Mouse (Mus musculus): ENCODE measurements around the gene Pitpna. TPM values are rescaled to one million over a fixed set of nuclear protein-coding genes. Genes with fewer than 3 reads are reported as not detected.
"Not testable (repeated sequence)": the region's sequence is repeated elsewhere in the genome, so short reads cannot be mapped to it uniquely, and the experiment has no call there.

Gene Pitpna
- 100 to 1,000 TPM; 108 to 115 TPM for total RNA-seq (2021)

DNA sequence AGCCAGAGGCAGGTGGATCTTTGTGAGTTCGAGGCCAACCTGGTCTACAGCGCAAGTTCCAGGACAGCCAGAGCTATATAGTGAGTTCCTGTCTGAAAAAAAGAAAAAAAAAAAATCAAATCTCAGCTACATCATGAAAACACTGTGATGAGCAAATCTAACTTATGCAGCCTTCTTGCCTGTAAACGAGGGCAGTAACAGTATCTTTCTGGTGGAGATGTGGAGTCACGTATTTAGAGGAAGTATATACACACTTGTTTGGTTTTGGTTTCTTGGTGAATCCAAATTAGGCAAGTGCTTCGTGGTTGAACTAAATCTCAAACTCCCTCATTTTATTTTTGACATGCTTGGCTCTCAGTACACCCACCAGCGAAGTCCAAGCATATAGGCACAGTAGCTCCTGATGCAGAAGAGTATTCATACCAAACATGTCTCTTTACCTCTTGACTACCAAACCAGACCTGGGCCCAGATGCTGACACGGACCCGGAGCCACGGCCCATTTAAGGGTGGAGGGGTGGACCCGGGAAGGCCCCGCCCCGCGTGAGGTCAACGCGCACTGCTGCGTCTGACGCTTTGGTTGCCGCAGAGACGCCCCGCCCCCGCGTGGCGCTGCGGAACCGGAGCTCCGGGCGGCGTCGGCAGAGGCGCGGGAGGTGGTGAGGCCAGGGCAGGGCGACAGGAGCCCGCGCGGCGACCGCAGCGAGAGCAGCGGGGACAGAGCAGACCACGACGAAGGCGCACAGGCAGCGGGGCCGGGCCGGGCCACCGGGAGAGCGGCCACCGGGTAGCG lies at the start of gene Pitpna:
Gene Pitpna (plus strand): TSS at position 605 of the 792 bp plus-strand sequence.
- peak; percentile 93 for DNase-seq (ENCODE audit: low spot score)
- intact Hi-C loops (cut with DNase I), result loop anchor here (2.0 kb wide), 1 partner anchor 41 kb away; no protein-coding TSS in a partner anchor

DNA sequence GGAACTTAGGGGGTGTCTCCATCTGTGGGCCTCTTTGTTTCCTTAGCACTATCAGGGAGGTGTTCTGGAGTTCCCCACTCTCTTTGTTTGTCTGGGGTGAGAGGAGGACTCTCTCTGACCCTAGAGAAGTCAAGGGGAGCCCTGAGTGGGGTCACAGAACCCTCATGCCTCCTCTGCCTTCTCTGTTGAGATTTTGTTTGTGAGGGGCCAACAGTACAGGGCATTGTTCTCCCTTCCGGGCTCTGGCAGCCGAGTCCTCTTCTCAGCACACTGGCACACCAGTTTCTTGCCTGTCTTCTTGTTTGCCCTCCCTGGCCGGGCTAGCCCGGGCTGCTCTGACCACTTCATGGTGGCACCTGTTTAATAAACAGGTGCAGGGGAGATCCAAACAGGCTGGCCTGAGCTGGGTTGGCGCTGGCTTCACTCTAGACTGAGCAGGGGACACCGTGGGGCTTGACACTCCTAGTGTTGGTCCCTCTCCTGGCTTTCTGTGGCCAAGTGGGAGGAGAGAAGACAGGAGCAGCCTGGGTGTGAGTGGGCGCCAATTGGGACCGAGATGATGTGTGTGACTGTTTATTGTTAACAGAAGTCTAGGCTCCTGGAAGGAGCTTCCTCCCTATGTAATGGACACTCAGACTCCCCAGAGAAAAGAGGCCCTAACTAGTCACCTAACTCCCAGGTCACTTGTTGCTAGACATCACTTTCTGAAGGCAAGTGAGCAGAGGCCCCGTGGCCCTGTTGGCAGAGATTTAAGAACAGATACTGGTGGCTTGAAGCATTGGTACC lies 49.5 kb upstream of the Pitpna start:
- intact Hi-C loops (cut with DNase I), result no loop called here
- no peak for DNase-seq (ENCODE audit: low spot score)

DNA sequence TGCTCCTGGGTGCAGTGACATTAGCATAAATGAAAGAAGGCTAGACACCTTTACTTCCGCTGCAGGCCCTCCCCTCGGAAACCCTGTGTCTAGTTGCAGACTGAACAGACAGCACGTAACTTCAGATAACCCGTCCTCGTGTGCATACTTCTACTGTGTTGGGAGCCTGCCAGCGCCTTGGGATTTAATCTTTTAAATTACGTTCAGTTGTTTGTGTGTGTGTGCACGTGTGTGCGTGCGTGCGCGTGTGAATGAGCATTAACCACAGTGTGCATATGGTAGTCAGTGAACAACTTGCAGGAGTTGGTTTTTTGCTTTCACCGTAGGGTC lies 49.0 kb upstream of the Pitpna start:
- intact Hi-C loops (cut with DNase I), result no loop called here
- no peak for DNase-seq (ENCODE audit: low spot score)

DNA sequence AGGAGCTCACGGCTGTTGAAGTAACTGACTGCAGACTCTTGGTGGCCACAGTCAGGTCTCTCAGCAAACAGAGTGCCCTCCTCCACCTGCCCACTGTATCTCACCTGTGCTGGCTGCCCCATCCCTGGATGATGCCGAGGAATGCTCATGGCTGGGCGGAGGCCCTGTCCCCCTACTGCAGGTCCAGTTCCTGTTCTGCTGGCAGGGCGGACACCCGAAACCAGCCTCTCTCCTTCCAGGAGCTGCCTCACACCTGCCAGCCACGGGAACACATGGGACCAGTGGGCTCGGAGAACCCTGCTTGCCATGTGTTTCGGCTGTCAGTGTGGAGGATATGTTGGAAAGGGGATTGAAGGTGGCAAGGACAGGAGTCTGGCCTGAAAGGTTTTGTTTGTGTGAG lies 47.7 kb upstream of the Pitpna start:
- intact Hi-C loops (cut with DNase I), result no loop called here
- no peak for DNase-seq (ENCODE audit: low spot score)

DNA sequence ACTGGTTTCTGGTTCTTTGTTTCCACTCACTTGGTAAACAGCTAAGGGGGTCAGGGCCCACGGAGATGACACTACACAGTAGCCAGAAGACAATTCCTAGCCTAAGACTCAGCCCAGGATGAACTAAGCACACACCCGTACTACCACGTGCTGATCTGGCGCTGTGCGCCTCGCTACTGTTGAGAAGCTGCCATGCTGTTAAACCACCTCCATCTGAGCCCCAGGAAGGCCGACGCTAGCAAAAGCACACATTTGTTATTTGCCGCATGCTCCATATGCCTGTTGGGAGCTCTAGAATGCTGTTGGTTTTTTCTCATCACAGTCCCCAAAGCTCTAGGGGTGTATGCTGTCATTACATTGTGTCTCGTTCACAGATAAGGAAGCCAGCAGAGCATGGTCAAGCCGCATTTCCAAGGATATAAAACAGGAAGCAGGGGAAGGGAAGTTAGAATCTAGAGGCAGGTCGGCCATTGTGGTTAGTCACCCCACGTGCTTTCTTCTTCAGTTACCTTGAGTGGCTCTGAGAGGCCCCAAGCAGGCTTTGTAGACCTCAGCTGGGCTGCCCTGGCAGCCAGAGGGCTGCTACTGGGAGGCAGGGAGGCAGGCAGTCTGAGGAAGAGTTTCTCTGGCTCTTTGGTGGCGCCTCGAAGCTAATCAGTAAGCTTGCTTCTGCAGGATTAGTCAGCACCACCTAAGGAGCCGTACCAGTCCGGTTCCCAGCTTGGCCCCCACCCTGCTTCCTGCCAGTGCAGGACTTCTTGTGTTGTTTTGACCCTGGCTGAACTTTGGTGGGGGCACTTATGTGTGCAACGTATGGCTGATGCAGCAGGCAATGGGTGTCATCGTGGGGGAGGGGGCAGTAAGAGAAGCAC lies 47.0 kb upstream of the Pitpna start:
- intact Hi-C loops (cut with DNase I), result no loop called here
- no peak for DNase-seq (ENCODE audit: low spot score)

DNA sequence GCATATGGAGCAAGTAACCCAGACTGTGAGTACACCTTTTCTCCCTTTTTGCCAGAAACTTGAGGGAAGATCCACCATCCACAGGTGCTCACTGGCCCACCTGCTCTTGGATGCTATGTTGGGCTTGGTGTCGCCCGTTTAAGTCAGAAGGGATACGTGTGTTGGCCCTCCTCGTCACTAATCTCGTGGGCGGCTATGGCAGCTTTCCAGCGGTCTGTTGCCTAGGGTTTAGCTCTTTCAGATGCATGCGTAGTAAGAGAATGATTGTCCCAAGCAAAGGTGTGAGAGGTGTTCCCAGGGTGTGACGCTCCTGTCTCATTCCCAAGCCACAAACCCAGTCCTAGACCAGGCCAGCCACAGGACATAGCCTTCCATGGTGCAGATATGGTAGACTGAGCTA lies 43.2 kb upstream of the Pitpna start:
- intact Hi-C loops (cut with DNase I), result no loop called here
- DNase-seq (ENCODE audit: low spot score), result no peak

DNA sequence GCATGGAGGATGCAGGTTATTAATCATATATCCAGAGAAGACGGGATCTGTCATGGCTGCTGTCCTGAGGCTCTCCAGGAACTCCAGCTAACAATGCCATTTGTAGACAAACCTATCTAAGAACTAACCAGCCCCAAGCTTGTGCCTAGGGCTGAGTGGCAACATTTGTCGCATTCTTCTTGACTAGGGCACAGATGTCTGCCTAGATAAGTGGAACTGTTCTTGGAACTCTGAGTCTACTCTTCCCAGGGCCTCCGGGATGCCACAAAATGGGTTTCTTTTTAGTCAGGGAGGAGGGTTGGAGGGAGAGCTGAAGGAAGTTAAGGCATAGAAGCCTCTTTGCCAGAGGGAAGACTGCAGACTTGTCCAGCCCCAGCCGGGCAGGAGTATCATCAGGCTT lies 41.8 kb upstream of the Pitpna start:
- intact Hi-C loops (cut with DNase I), result no loop called here
- no peak for DNase-seq (ENCODE audit: low spot score)

DNA sequence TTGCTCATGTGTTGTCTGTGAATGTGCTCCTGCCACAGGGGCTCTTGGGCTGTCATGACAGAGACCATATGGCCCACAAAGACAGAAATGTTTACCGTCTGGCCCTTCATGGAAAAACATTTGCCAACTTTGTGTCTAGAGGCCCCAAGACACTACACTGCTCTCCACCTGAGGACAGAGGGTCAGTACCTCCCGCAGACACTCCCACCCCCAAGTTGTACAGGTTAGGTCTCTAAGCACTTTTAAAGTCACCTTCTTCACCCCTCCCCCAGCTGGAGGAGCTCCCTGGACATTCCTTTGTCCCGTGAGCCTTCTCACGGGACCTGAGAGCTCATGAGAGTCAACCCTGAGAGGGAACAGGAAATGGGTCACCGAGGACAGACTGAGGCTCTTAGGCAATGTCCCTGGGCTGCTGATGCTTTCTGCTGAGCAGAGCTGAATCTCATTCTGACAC lies 38.2 kb upstream of the Pitpna start:
- intact Hi-C loops (cut with DNase I), result loop anchor here (2.0 kb wide), 1 partner anchor 15 kb away; no protein-coding TSS in a partner anchor
- no peak for DNase-seq (ENCODE audit: low spot score)

DNA sequence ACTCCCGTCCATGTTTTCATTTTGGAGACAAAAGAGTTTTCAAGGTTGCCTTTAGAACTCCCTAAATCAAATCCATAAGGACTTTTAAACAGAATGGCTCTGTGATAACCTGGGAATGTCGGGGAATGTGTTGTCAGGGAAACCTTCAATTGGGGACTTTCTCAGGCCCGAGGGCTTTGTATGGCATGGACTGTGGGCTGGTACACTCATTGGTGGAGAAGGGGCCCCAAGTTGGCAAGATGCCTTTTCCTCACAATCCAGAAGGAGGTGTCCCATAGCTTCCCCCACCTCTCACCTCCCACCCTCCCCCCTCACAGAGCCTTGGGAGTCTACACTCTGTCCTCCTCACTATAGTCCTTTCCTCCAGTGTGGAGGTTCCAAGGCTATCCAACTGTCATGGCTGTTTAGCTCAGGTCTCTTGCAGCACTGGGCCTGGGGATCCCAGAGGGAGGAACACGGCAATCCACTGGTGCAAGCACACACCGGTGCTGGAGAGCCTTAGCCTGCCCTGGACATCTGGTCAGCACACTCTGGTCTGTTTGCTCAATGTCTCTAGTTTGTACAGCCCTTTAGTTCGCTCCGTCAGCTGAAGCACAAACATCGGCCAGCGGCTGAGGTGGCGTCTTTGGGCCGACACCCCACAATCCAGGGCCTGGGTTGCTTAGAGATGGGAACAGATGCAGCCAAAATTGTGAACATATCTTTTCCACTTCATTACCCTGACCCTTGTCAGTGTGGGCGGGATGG lies 37.5 kb upstream of the Pitpna start:
- intact Hi-C loops (cut with DNase I), result no loop called here
- DNase-seq (ENCODE audit: low spot score), result peak; percentile 55

DNA sequence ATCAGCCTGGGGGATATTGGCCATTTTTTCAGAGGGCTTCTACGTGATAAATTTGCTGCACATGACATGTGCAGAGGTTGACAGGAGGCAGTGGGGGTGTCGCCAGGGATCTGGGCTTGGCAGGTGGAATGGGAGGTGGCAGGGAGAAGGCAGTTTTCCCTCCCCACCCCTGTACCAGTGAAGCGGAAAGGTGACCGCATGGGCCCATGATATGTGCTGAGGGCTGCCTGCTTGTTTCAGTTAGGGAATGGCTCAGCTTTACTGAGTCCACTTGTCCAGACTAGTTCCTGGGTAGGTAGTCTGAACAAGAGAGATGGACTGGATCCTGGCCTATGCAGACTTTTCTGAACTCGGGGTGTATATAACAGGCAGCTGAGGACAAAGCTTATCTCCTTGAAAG lies 36.6 kb upstream of the Pitpna start:
- intact Hi-C loops (cut with DNase I), result no loop called here
- no peak for DNase-seq (ENCODE audit: low spot score)

DNA sequence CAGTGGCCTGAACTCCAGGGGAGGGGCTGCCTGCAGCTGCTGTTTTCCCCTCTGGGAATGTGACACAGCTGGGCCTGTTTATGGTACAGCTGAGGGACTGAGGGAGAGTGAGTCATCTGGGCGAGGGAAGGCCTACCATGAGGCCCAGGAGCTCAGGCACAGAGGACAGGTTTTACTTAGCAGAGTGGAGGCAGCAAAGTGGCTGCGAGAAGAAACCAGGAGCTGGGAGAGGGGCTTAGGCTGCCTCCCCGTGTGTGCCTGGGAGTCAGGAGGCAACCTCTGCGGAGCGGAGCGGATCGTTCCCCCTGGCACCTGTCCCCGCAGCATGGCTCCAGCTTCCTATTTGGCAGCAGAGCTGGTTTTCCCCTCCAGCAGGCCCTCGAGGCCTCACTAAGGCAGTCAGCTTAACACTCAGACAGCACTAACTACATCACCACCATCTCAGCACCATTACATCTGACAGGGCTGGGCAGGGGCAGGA lies 35.9 kb upstream of the Pitpna start:
- intact Hi-C loops (cut with DNase I), result no loop called here
- DNase-seq (ENCODE audit: low spot score), result peak; percentile 67

DNA sequence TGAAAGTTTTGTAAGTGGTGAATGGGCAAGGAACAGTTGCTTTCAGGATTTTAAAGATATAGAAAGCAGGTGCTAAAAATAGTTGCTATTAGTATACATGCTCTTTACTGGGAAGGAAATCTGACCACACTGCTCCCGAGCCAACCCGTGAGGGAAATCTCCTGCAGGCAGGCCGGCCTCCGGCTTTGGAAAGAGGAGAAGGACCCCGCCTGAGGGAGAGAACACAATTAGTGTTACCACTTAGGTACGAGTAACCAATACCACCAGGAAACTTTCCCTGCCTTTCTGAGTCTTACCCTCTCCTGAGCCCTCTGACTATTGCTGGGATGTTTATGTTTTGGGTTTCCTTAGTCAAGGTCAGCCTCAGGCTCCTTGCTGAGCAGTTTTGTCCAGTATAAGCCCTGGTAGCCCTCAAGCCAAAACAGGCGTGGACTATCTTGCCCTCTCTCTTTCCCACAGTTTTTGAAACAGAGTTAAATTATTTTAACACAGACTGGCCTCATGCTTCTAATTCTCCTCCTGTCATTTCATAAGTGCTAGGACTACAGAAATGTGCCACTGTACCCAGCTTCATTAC lies 34.9 kb upstream of the Pitpna start:
- intact Hi-C loops (cut with DNase I), result no loop called here
- no peak for DNase-seq (ENCODE audit: low spot score)

DNA sequence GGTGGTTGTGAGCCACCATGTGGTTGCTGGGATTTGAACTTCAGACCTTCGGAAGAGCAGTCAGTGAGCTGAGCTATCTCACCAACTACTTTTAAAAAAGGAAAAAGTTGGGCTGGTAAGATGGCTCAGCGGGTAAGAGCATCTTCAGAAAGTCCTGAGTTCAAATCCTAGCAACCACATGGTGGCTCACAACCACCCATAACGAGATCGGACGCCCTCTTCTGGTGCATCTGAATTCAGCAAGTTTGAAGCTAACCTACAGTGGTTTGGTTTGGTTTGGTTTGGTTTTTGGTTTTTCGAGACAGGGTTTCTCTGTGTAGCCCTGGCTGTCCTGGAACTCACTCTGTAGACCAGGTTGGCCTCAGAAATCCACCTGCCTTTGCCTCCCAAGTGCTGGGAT lies 31.9 kb upstream of the Pitpna start:
- DNase-seq (ENCODE audit: low spot score); intact Hi-C loops (cut with DNase I): not testable (repeated sequence)

DNA sequence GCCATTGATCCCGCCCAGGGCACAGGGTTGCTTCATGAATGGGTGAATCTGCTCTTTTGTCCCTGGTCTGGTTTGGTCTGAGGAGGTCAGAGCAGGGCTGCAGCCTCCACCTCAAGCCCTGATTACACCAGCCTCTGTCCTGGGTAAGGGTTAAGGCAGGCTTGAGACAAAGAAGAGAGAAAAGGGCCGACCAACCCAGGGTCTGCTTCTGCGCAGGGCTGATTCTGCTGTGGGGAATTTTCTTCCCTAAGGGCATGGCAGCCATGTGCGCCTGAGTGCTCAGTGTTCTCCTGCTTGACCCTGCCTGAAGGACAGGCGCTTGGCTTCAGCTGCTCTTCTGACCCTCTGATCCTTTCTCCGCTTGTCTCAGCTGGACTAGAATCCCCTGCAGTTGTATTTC lies 30.8 kb upstream of the Pitpna start:
- intact Hi-C loops (cut with DNase I), result no loop called here
- DNase-seq (ENCODE audit: low spot score), result no peak

DNA sequence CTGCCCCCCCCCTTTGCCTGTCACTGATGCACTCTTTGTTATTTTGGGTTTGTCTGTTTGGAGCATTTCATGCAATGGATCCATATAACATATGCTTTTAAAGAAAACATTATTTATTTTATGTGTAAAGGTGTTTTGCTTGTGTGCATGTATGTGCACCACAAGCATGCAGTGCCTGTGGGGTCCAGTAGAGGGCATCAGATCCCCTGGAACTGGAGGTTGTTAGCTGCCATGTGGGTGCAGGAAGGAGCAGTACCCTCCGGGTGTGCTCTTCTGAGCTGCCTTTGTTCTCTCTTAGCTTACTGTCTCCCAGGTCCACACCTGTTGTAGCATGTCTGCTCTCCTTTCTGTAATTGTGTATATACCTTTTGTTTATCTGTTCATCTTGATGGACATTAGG lies 29.8 kb upstream of the Pitpna start:
- intact Hi-C loops (cut with DNase I), result no loop called here
- DNase-seq (ENCODE audit: low spot score), result no peak

DNA sequence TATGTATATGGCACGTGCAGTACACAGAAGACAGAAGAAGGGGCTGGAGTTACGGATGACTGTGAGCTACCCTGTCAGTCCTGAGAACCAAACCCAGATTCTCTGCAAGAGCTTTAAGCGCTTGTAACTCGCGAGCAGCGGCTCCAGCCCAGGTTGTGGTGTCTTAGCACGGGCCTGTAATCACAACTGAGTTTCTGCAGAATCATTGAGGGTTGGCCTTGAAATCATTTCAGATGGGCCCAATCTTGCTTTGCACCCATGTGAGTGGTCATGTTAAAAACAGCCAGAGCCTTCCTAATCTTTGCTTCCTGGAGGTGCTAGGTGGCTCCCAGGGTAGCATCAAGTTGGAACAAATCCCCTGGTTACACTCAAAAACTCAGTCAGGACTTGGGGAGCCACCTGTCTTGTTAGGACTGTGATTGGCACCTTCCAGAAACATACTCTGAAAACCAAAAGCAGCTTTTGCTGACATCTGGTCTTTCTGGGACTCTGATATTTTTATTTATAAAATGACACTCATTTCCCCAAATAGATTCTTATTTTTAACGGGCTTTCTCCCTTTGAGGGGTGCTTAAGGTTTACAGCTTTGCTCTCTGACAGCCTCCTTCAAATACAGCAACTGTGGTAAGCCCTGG lies 27.9 kb upstream of the Pitpna start:
- intact Hi-C loops (cut with DNase I), result no loop called here
- no peak for DNase-seq (ENCODE audit: low spot score)

DNA sequence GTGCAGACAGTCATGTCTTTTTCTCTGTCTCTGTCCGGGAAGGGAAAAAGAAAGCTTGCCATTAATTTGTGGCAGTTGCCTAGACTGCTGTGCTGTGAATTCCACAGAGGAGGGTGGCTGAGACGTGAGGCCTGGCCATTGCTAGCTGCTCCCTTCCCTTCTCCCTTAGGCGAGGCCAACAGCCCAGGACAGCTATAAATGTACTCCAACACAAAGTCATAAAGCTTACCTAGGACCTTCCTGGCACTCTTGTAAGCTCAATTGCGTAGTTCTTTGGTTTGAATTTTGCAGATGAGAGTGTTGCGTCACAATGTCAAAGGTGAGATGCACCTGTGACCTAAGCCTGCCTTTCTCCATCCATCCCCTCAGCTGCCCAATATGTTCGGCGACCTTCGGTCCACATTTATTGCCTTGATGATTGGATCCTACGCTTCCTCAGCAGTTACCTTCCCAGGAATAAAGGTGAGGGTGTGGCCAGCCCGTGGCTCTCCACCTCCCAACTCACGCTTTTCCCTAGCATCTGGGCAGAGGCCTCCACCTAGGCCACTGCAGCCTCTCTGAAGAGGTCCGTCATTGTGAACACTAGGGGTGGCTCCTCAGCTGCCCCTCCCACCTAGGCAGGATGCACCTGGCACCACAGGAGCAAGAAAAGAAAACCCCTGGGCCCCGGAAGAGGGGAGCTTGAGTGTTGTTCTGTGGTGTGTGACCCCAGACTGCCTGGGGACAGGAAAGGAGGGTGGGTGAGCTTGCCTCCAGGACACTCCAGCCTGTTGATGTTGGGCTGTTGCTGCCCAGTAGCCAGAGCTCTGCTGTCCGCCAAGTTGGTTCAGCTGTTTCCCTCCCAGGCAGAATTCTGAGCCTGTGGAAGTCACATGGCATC lies 27.1 kb upstream of the Pitpna start:
- intact Hi-C loops (cut with DNase I), result no loop called here
- no peak for DNase-seq (ENCODE audit: low spot score)

DNA sequence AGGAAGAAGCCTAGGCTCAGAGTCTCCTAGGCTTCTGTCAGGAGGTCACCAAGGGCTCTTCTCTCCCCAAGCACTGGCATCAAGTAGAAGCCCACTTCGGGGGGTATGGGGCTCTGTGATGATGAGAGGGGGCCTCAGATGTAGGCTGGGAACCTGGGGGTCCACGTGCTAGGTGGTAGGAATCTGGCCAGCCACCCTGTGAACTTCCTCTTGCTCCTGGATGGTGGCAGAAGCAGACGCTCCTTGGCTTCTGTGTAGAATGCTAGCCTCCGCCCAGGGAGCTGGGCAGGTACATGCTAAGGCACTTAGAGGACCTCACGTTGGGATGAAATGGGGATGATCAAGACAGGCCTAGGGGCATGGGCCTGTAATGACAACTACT lies 26.5 kb upstream of the Pitpna start:
- intact Hi-C loops (cut with DNase I), result no loop called here
- no peak for DNase-seq (ENCODE audit: low spot score)

Measured in heart, postnatal 25 days (tissue).